Mouse (Mus musculus) hindbrain, embryonic 15.5 days (tissue): ENCODE results near the gene Srr. TPM values are rescaled to one million over a fixed set of nuclear protein-coding genes. Genes with fewer than 3 reads are reported as not detected.

Experiments used
- microRNA-seq: library from miRNA; unstranded; fragments of <30 nt; microRNA quantifications from one replicate; pipeline ENCODE4, GENCODE M21; 2016
- polyA plus RNA-seq: library from polyadenylated mRNA; unstranded; fragments of >200 nt; fragmentation: Nextera tagmentation; extraction: Ambion mirVana; gene quantifications from 2 replicates; pipeline ENCODE4 v1.2.1, GENCODE M21; 2015

The Srr gene
- polyA plus RNA-seq, 1 experiment from 2014 or later = 38.3 TPM

Small RNA genes within 50 kb of the gene (microRNA-seq; reads per million reads assigned to microRNA genes)
- 1.3 reads per million for gene Mir6926

Other genes with a start within 250 kb of the Srr start
- 45.8 and 50.4 TPM in 2 replicates for gene Pafah1b1, start 201.3 kb downstream of the Srr start, polyA plus RNA-seq
- gene Mettl16, start 155.1 kb downstream of the Srr start, polyA plus RNA-seq = 51.9 and 53.5 TPM in 2 replicates
- gene Mnt, start 95.0 kb downstream of the Srr start, polyA plus RNA-seq = 8.7 and 9.7 TPM in 2 replicates
- 25.9 and 29.9 TPM in 2 replicates for gene Sgsm2, start 28.9 kb downstream of the Srr start, polyA plus RNA-seq
- 26.5 and 29.0 TPM in 2 replicates for gene Tsr1, start 27.9 kb downstream of the Srr start, polyA plus RNA-seq
- gene Smg6, start 125 bp downstream of the Srr start, polyA plus RNA-seq = 13.5 and 14.1 TPM in 2 replicates
- gene Hic1, start 243.6 kb upstream of the Srr start, polyA plus RNA-seq = 4.2 and 4.8 TPM in 2 replicates